Mouse (Mus musculus): ENCODE measurements around the gene Ccdc14. TPM values are rescaled to one million over a fixed set of nuclear protein-coding genes. Genes with fewer than 3 reads are reported as not detected.
"Not testable (repeated sequence)": the region's sequence is repeated elsewhere in the genome, so short reads cannot be mapped to it uniquely, and the experiment has no call there.

Gene Ccdc14
- total RNA-seq (2014; rRNA removed) (2.9 and 5.6 TPM in 2 replicates), polyA plus RNA-seq (2015; fragmentation: Nextera tagmentation; extraction: Ambion mirVana) (1.8 and 2.2 TPM in 2 replicates)

DNA sequence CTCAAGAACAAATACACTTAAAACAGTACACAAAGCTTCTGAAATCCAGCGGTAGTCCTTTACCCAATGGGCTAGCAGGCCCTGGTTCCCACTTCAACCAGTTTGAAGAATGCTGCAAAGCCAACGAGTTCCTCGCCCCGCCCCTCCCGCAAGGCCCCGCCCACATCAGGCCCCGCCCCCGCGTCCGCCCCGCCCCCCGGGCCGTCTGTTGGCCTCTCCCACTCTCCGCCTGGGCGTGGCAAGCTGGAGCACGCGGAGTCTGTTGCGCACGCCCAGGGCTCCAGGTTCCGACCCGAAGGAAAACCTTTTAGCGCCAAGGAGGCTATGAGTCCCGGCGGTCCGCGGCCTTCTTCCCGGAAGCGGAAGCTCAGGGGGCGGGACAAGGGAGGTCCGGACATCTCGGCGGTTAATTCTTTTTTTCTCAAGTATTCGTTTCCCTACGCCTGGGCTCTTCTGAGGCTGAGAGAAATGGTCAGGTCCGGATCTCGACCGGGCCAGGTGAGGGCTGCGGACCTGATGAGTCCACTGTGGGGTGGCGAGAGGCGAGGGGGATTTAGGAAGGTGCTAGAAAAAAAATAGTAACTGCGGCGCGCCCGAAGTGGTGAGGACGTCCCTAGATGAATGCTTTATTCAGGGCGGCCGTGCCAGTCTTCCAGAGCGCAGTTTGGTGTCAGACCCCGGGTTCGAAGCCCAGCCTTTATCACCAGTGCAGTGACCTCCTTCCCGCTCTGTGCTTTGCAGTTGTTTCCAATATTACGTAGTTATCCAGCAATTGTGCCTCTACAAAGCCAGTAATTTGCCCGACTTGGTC lies at the start of gene Ccdc14:
TSS of gene Ccdc14 (plus strand) at position 283 of the 811 bp plus-strand sequence.
- ATAC-seq (ENCODE audit: low FRiP score): peak; percentile 86
- no peaks in the 10 kb centered on the region for H3K36me3 ChIP-seq (ENCODE audit: insufficient read depth, low read length)
- H3K4me3 ChIP-seq (ENCODE audit: low read depth, low read length): peak within 1 kb of the TSS; percentile 62
- peaks cover 6% of the 10 kb centered on the region; the same call in 1 of the 2 replicates for H3K4me1 ChIP-seq (ENCODE audit: insufficient read depth, low read length)
- no peaks in the 10 kb centered on the region for H3K9me3 ChIP-seq (ENCODE audit: low read length)
- TF ChIP-seq CTCF (IDR thresholded peaks at IDR 0.05): no peak
- under 1% methylated on average over 52 of the region's 53 CpGs for WGBS
- no peaks in the 10 kb centered on the region for H3K27me3 ChIP-seq (ENCODE audit: insufficient read depth, low read length)
- peak within 1 kb of the TSS; percentile 76 for H3K4me2 ChIP-seq (ENCODE audit: low read depth, low read length, poor library complexity, severe bottlenecking)
- peak within 1 kb of the TSS; percentile 70 for H3K9ac ChIP-seq (replicated peaks; ENCODE audit: low read length, poor library complexity, severe bottlenecking)
- H3K27ac ChIP-seq (ENCODE audit: low read depth, low read length): peak within 1 kb of the TSS; percentile 91
- DNase-seq (ENCODE audit: low spot score): peak; percentile 90

DNA sequence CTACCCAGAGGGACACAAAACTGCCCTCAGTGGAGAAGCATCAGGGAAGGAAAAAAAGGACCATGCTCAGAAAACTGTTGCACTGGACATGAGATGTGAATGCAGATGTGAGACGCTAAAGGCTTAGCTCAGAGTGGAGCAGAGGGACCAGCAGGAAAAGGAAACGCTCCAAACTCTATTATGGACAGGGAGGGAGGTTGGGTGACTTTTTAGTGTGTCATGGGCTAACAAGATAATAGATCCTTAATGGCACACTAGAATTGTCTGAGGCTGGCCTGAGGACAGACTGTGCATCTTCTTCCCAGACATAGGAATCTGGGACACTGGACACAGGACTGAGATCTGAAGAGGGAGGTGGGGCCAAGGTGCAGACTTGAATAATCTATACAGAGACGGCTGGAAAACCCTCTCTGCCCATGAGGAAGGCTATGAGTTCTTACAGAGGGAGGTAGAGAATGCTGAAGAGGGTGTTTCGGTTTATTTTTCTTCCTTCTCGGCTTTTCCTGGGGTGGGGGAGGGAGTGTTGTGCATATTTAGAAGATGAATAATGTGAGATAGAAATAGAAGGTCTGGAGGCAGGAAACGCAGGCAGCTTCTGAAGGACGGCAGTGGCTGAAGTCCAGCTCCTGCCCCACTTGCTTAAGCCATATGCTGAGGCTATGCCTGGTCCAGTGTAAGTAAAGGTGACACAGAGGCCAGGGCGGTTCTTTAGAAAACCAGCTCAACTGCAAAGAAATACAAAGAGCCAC lies 46.7 kb upstream of the Ccdc14 start:
- Histone ChIP-seq H3K4me1 (ENCODE audit: insufficient read depth, low read length) (no peaks in the 10 kb centered on the region), H3K9ac (replicated peaks; ENCODE audit: low read length, poor library complexity, severe bottlenecking) (no peak overlapping the region), H3K4me2 (ENCODE audit: low read depth, low read length, poor library complexity, severe bottlenecking) (no peak overlapping the region), H3K36me3 (ENCODE audit: insufficient read depth, low read length) (no peaks in the 10 kb centered on the region), H3K27me3 (ENCODE audit: insufficient read depth, low read length) (no peaks in the 10 kb centered on the region), H3K9me3 (ENCODE audit: low read length) (no peaks in the 10 kb centered on the region), H3K27ac (ENCODE audit: low read depth, low read length) (no peak overlapping the region), H3K4me3 (ENCODE audit: low read depth, low read length) (no peak overlapping the region)
- TF ChIP-seq CTCF (IDR thresholded peaks at IDR 0.05): no peak
- DNase-seq (ENCODE audit: low spot score) (no peak), ATAC-seq (ENCODE audit: low FRiP score) (no peak)
- WGBS: 73% methylated on average over 8 of the region's 8 CpGs

DNA sequence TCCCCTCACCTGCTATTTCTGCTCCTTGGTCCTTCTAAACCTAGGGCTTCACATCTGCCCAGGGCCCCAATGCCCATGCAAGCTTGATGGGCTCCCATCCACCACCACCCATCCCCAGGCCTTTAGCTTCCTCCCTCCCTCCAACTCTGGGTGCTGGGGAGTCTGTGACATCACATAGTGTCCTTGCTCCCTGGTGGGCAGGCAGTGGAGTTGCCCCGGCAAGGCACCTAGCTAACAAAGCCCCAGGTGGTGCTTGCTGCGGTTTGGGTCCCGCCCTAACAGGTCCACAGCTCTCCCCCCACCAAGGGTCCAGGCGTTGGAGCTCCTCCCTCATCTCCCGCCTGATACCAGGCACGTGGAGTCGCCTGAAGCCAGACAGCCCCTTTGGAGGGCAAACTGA lies 40.8 kb upstream of the Ccdc14 start, which contains the start of gene Ropn1:
TSS of gene Ropn1 (plus strand) at position 301 of the 400 bp plus-strand sequence.
- H3K9ac ChIP-seq (replicated peaks; ENCODE audit: low read length, poor library complexity, severe bottlenecking): no peak within 1 kb of the TSS
- no peak within 1 kb of the TSS; the same call in 1 of the 2 replicates for H3K27ac ChIP-seq (ENCODE audit: low read depth, low read length)
- H3K36me3 ChIP-seq (ENCODE audit: insufficient read depth, low read length): no peaks in the 10 kb centered on the region
- no peaks in the 10 kb centered on the region for H3K4me1 ChIP-seq (ENCODE audit: insufficient read depth, low read length)
- TF ChIP-seq CTCF (IDR thresholded peaks at IDR 0.05): no peak
- no peak within 1 kb of the TSS for H3K4me2 ChIP-seq (ENCODE audit: low read depth, low read length, poor library complexity, severe bottlenecking)
- no peak for DNase-seq (ENCODE audit: low spot score)
- 71% methylated on average over 7 of the region's 7 CpGs for WGBS
- no peak within 1 kb of the TSS for H3K4me3 ChIP-seq (ENCODE audit: low read depth, low read length)
- ATAC-seq (ENCODE audit: low FRiP score): no peak
- no peaks in the 10 kb centered on the region for H3K9me3 ChIP-seq (ENCODE audit: low read length)
- H3K27me3 ChIP-seq (ENCODE audit: insufficient read depth, low read length): no peaks in the 10 kb centered on the region

DNA sequence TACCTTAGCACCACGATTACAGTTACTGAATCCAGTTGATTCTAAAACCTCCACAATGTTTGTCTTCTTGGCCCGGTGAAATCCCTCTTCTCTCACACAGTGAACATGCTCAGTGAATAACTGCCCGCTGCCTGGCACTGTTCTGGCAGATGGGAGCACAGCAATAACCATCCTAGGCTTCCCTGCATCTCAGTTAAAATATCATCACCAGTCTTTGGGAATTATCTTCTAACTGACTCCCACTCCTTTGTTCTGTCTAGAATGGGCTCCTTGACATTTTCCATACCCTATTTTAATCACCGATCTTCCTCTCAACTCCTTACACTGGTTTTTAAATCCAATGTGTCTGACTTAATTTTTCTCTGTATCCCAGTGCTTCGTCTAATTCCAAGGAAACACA lies 37.4 kb upstream of the Ccdc14 start:
- Histone ChIP-seq H3K4me1 (ENCODE audit: insufficient read depth, low read length) (peaks cover 1% of the 10 kb centered on the region; the same call in 1 of the 2 replicates), H3K4me3 (ENCODE audit: low read depth, low read length) (no peak overlapping the region), H3K9ac (replicated peaks; ENCODE audit: low read length, poor library complexity, severe bottlenecking) (no peak overlapping the region), H3K27ac (ENCODE audit: low read depth, low read length) (no peak overlapping the region), H3K27me3 (ENCODE audit: insufficient read depth, low read length) (no peaks in the 10 kb centered on the region), H3K36me3 (ENCODE audit: insufficient read depth, low read length) (no peaks in the 10 kb centered on the region), H3K4me2 (ENCODE audit: low read depth, low read length, poor library complexity, severe bottlenecking) (no peak overlapping the region), H3K9me3 (ENCODE audit: low read length) (no peaks in the 10 kb centered on the region)
- DNase-seq (ENCODE audit: low spot score) (no peak), ATAC-seq (ENCODE audit: low FRiP score) (no peak)
- WGBS: 92% methylated on average over 5 of the region's 5 CpGs
- no peak for TF ChIP-seq CTCF (IDR thresholded peaks at IDR 0.05)

DNA sequence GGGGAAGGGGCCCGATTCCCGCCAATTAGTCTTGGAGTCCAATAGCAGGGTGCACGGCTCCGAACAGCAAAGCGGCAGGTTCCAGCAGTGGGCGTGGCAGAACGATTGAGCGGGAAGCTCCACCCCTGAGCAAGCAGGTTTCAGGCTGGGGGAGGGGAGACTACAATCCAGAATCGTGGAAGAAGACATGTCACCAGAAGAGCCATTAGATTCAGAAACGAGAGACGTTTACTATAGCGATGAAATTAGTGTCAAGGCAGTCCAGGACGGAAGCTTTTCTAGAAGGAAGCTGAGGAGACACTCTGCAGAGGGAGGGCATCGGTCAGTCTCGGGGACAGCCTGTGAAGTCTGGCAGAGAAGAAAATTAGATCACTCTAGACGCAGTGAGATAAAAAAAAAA lies 32.9 kb upstream of the Ccdc14 start:
- not testable (repeated sequence) for H3K27ac ChIP-seq (ENCODE audit: low read depth, low read length); DNase-seq (ENCODE audit: low spot score); ATAC-seq (ENCODE audit: low FRiP score); H3K4me1 ChIP-seq (ENCODE audit: insufficient read depth, low read length); H3K9me3 ChIP-seq (ENCODE audit: low read length); H3K36me3 ChIP-seq (ENCODE audit: insufficient read depth, low read length); H3K27me3 ChIP-seq (ENCODE audit: insufficient read depth, low read length)
- H3K4me2 ChIP-seq (ENCODE audit: low read depth, low read length, poor library complexity, severe bottlenecking): peak overlapping the region; percentile 49
- peak overlapping the region; percentile 28 for H3K4me3 ChIP-seq (ENCODE audit: low read depth, low read length)
- 4% methylated on average over 16 of the region's 16 CpGs for WGBS
- H3K9ac ChIP-seq (replicated peaks; ENCODE audit: low read length, poor library complexity, severe bottlenecking): 0 out of 2 replicates have a peak overlapping the region, but pooled peaks have one; percentile 25
